9 mouse cellular contexts compared by ENCODE assay signal in the genomic region with DNA sequence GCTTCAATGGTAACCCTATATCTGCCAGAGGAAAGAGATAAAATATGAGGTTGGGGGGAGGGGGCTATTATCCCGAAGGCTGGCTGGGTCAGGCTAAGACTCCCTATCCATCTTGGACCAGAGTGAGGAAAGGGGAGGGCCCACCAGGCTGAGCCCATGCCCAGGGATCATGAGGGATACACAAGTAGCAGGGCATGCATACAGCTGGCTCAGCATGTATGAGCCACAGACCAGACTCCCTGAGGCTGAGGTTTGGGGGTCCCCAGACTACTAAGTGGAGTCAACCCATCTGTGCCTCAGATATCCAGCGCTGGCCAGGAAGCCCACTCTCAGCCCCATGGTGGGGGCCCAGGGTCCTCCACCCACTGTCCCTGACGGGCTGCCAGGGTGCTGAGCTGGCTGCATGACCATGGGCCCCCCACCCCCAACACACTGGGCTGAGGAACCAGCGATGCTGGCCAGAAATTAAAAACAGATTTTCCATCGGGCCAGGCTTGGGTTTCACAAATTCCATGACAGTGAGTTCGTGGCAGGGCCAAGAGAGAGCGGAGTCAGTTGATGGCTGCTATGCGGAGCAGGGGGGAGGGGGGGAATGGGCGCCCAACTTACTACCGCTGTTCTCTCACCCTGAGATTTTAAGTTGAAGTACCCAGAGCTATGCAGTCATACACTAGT. TPM values are rescaled to one million over a fixed set of nuclear protein-coding genes. Genes with fewer than 3 reads are reported as not detected.
DNase-seq lines count a peak whose midpoint lies in the region; ATAC-seq and TF ChIP-seq lines count a peak whose summit lies in the region.
"Had no signal": no experiment of that assay in that cellular context is flagged by ENCODE, and none has a peak within 500 bp of the region (broad histone marks: within the 10 kb centered on the region; RNA-seq: fewer than 3 reads in every experiment).

No protein-coding gene starts in this region.

- peak overlapping the region; percentile 43; the same call in 1 of the 2 replicates for H3K27ac ChIP-seq in liver, embryonic 12.5 days
- no peak overlapping the region for H3K27ac ChIP-seq in liver, embryonic 11.5 days (ENCODE audit: low read depth, low read length)
- peak overlapping the region; percentile 91 for H3K27ac ChIP-seq in embryonic facial prominence, embryonic 12.5 days
- peak overlapping the region; percentile 54 for H3K27ac ChIP-seq in heart, postnatal 0 days (ENCODE audit: low read depth)

- peaks cover 38% of the 10 kb centered on the region for H3K36me3 ChIP-seq in liver, embryonic 12.5 days
- H3K36me3 ChIP-seq in liver, embryonic 11.5 days (ENCODE audit: control insufficient read depth, insufficient read depth, low read length) = peaks cover 12% of the 10 kb centered on the region; the same call in 1 of the 2 replicates
- H3K36me3 ChIP-seq in embryonic facial prominence, embryonic 12.5 days = peaks cover 63% of the 10 kb centered on the region
- H3K36me3 ChIP-seq in heart, postnatal 0 days (replicated peaks; ENCODE audit: control insufficient read depth, insufficient read depth, low read length) = 0 out of 2 replicates have a peak, but pooled peaks cover 8% of the 10 kb centered on the region

- no peak for ATAC-seq in liver, embryonic 12.5 days
- no peak for ATAC-seq in liver, embryonic 11.5 days (replicated peaks; ENCODE audit: low FRiP score)
- ATAC-seq in embryonic facial prominence, embryonic 12.5 days (ENCODE audit: insufficient number of reproducible peaks, insufficient read depth, low FRiP score, low TSS enrichment) = peak; percentile 83
- ATAC-seq in heart, postnatal 0 days (ENCODE audit: insufficient read depth, low read depth) = no peak; the same call in 1 of the 2 replicates
- ATAC-seq in activated CD4-positive, CD25-positive, alpha-beta regulatory T cell, adult 4 months = no peak
- ATAC-seq: Patski had no signal

- H3K27me3 ChIP-seq in liver, embryonic 12.5 days (replicated peaks) = no peaks in the 10 kb centered on the region
- no peaks in the 10 kb centered on the region for H3K27me3 ChIP-seq in liver, embryonic 11.5 days (replicated peaks; ENCODE audit: control insufficient read depth, insufficient read depth, low read length)
- no peaks in the 10 kb centered on the region for H3K27me3 ChIP-seq in embryonic facial prominence, embryonic 12.5 days
- H3K27me3 ChIP-seq in heart, postnatal 0 days (ENCODE audit: control insufficient read depth, insufficient read depth, low read length) = no peaks in the 10 kb centered on the region
- H3K27me3 ChIP-seq: Patski had no signal

- 64% methylated on average over 10 of the region's 10 CpGs for WGBS in liver, embryonic 12.5 days (ENCODE audit: insufficient replicate concordance)
- WGBS in liver, embryonic 11.5 days = 60% methylated on average over 10 of the region's 10 CpGs
- WGBS in embryonic facial prominence, embryonic 12.5 days = 23% methylated on average over 10 of the region's 10 CpGs
- 30% methylated on average over 10 of the region's 10 CpGs for WGBS in heart, postnatal 0 days

- H3K4me1 ChIP-seq in liver, embryonic 12.5 days = peaks cover 84% of the 10 kb centered on the region
- H3K4me1 ChIP-seq in liver, embryonic 11.5 days (replicated peaks; ENCODE audit: control insufficient read depth, insufficient read depth, low read length) = peaks cover 51% of the 10 kb centered on the region
- H3K4me1 ChIP-seq in embryonic facial prominence, embryonic 12.5 days = peaks cover 58% of the 10 kb centered on the region
- H3K4me1 ChIP-seq in heart, postnatal 0 days (ENCODE audit: control insufficient read depth, insufficient read depth) = peaks cover 28% of the 10 kb centered on the region

- H3K9me3 ChIP-seq in liver, embryonic 12.5 days (replicated peaks) = no peaks in the 10 kb centered on the region
- no peaks in the 10 kb centered on the region for H3K9me3 ChIP-seq in liver, embryonic 11.5 days (ENCODE audit: control insufficient read depth, low read length)
- H3K9me3 ChIP-seq in embryonic facial prominence, embryonic 12.5 days = no peaks in the 10 kb centered on the region
- H3K9me3 ChIP-seq in heart, postnatal 0 days (replicated peaks; ENCODE audit: control insufficient read depth, low read length) = no peaks in the 10 kb centered on the region

- no peak for TF ChIP-seq EP300 in heart, postnatal 0 days (IDR thresholded peaks at IDR 0.05; ENCODE audit: low read depth)

- no peak overlapping the region for H3K4me3 ChIP-seq in liver, embryonic 12.5 days
- H3K4me3 ChIP-seq in liver, embryonic 11.5 days (ENCODE audit: low read depth, low read length) = no peak overlapping the region
- no peak overlapping the region for H3K4me3 ChIP-seq in embryonic facial prominence, embryonic 12.5 days
- H3K4me3 ChIP-seq in heart, postnatal 0 days (ENCODE audit: low read depth, low read length) = no peak overlapping the region

- no peak for TF ChIP-seq CTCF in heart, postnatal 0 days (IDR thresholded peaks at IDR 0.05; ENCODE audit: low read depth)

- H3K9ac ChIP-seq in liver, embryonic 12.5 days = no peak overlapping the region
- no peak overlapping the region for H3K9ac ChIP-seq in liver, embryonic 11.5 days (ENCODE audit: low read depth, low read length)
- H3K9ac ChIP-seq in embryonic facial prominence, embryonic 12.5 days = peak overlapping the region; percentile 35
- no peak overlapping the region for H3K9ac ChIP-seq in heart, postnatal 0 days (replicated peaks; ENCODE audit: low read depth, low read length)

- no peak for DNase-seq in liver, embryonic 11.5 days (ENCODE audit: low spot score)
- DNase-seq in heart, postnatal 0 days (ENCODE audit: low spot score) = no peak
- peak; percentile 62 for DNase-seq in mesoderm, embryonic 11.5 days (ENCODE audit: low read depth, low spot score)
- DNase-seq in adrenal gland, adult 8-10 months = no peak
- DNase-seq in kidney, postnatal 25 days = no peak

- H3K4me2 ChIP-seq in liver, embryonic 12.5 days = no peak overlapping the region
- no peak overlapping the region for H3K4me2 ChIP-seq in liver, embryonic 11.5 days
- peak overlapping the region; percentile 43 for H3K4me2 ChIP-seq in embryonic facial prominence, embryonic 12.5 days (replicated peaks)
- no peak overlapping the region for H3K4me2 ChIP-seq in heart, postnatal 0 days (ENCODE audit: low read depth, low read length)

RNA-seq across cellular contexts. Expression of a gene that starts 7.4 kb away (rescaled TPM):
- 13.0 and 15.6 TPM in 2 replicates for polyA plus RNA-seq in liver, embryonic 12.5 days (2016; fragmentation: Nextera tagmentation; extraction: Ambion mirVana)
- 24.3 and 26.5 TPM in 2 replicates for polyA plus RNA-seq in liver, embryonic 11.5 days (2014; fragmentation: Nextera tagmentation; extraction: Ambion mirVana)
- 60.6 and 62.6 TPM in 2 replicates for polyA plus RNA-seq in embryonic facial prominence, embryonic 12.5 days (2016; fragmentation: Nextera tagmentation; extraction: Ambion mirVana)
- 53.2 and 55.2 TPM in 2 replicates for total RNA-seq in heart, postnatal 0 days (2014; rRNA removed; ENCODE audit: low replicate concordance)
- 8.5 and 8.9 TPM in 2 replicates for polyA plus RNA-seq in heart, postnatal 0 days (2015; fragmentation: Nextera tagmentation; extraction: Ambion mirVana)
- 100 to 1,000 TPM in 1 of 4 experiments, 10 to 100 TPM in 3; 49.8 to 100 (median 77.4) TPM for total RNA-seq in adrenal gland, adult 8-10 months (2022)
- 1 to 10 TPM; 5.2 to 5.6 TPM for polyA plus RNA-seq in activated CD4-positive, CD25-positive, alpha-beta regulatory T cell, adult 4 months (2017; shearing (Covaris generic))

RNA-seq across cellular contexts. Expression of a gene that starts 34.3 kb away (rescaled TPM):
- polyA plus RNA-seq in liver, embryonic 12.5 days (2016; fragmentation: Nextera tagmentation; extraction: Ambion mirVana) = 7.4 and 8.3 TPM in 2 replicates
- polyA plus RNA-seq in liver, embryonic 11.5 days (2014; fragmentation: Nextera tagmentation; extraction: Ambion mirVana) = 10.6 and 11.0 TPM in 2 replicates
- 14.0 and 14.2 TPM in 2 replicates for polyA plus RNA-seq in embryonic facial prominence, embryonic 12.5 days (2016; fragmentation: Nextera tagmentation; extraction: Ambion mirVana)
- total RNA-seq in heart, postnatal 0 days (2014; rRNA removed; ENCODE audit: low replicate concordance) = 8.2 and 22.3 TPM in 2 replicates
- 4.1 and 4.4 TPM in 2 replicates for polyA plus RNA-seq in heart, postnatal 0 days (2015; fragmentation: Nextera tagmentation; extraction: Ambion mirVana)
- 10 to 100 TPM; 11.6 to 18.9 (median 17.2) TPM for total RNA-seq in adrenal gland, adult 8-10 months (2022)
- polyA plus RNA-seq in activated CD4-positive, CD25-positive, alpha-beta regulatory T cell, adult 4 months (2017; shearing (Covaris generic)) = 10 to 100 TPM; 33.9 to 35.5 TPM
